Mouse (Mus musculus): Measurements from ENCODE around the gene Ctbp2.

GRCm38 (mm10) chr7:132972079-132972478, 152.1 kb downstream of the Ctbp2 start:
- TF ChIP-seq CTCF (IDR thresholded peaks at IDR 0.05; ENCODE audit: insufficient read depth, low read depth, low read length): no peak
- TF ChIP-seq POLR2A (IDR thresholded peaks at IDR 0.05; ENCODE audit: insufficient read depth, low read depth, low read length): no peak

Data from olfactory bulb, adult 2 months (tissue).